In the genomic region with DNA sequence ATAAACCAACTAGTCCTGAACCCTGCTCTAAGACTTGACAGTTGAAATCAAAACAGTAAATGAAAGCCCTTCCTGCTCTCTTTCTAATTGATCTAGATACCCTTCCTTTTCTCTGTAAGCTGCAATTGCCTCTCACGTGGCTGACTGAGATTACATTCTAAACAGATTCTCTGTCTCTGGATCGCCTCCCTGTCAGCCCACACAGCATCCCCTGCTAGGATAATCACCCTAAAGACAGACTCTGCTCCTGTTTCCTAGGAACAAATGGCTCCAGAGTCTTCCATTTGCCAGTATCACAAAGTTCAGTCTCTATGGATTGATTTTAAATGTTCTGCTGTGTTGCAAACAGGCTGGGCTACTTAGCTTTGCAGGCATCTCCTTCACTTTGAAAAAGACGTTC, we compare ENCODE assay signal across 19 mouse cellular contexts.
DNase-seq lines count a peak whose midpoint lies in the region; ATAC-seq and TF ChIP-seq lines count a peak whose summit lies in the region.
"Had no signal": no experiment of that assay in that cellular context is flagged by ENCODE, and none has a peak within 500 bp of the region (broad histone marks: within the 10 kb centered on the region; RNA-seq: fewer than 3 reads in every experiment).

No protein-coding gene starts in this region.

- H3K4me2 ChIP-seq in kidney, postnatal 0 days (ENCODE audit: low read length): no peak overlapping the region
- no peak overlapping the region for H3K4me2 ChIP-seq in liver, embryonic 12.5 days
- no peak overlapping the region for H3K4me2 ChIP-seq in liver, embryonic 11.5 days
- H3K4me2 ChIP-seq: embryonic facial prominence, embryonic 12.5 days; heart, embryonic 15.5 days; hindbrain, embryonic 15.5 days; liver, embryonic 13.5 days; lung, embryonic 14.5 days; stomach, embryonic 15.5 days had no signal

- H3K27me3 ChIP-seq in kidney, postnatal 0 days (ENCODE audit: insufficient read depth, low read length): no peaks in the 10 kb centered on the region
- H3K27me3 ChIP-seq in liver, embryonic 12.5 days (replicated peaks): no peaks in the 10 kb centered on the region
- H3K27me3 ChIP-seq in liver, embryonic 11.5 days (replicated peaks; ENCODE audit: control insufficient read depth, insufficient read depth, low read length): no peaks in the 10 kb centered on the region
- H3K27me3 ChIP-seq: embryonic facial prominence, embryonic 12.5 days; heart, embryonic 15.5 days; hindbrain, embryonic 15.5 days; liver, embryonic 13.5 days; stomach, embryonic 15.5 days had no signal

- no peaks in the 10 kb centered on the region for H3K36me3 ChIP-seq in kidney, postnatal 0 days (ENCODE audit: insufficient read depth, low read length)
- no peaks in the 10 kb centered on the region for H3K36me3 ChIP-seq in liver, embryonic 12.5 days
- H3K36me3 ChIP-seq in liver, embryonic 11.5 days (ENCODE audit: control insufficient read depth, insufficient read depth, low read length): no peaks in the 10 kb centered on the region
- H3K36me3 ChIP-seq: embryonic facial prominence, embryonic 12.5 days; heart, embryonic 15.5 days; hindbrain, embryonic 15.5 days; liver, embryonic 13.5 days; stomach, embryonic 15.5 days had no signal

- no peak overlapping the region for H3K9ac ChIP-seq in kidney, postnatal 0 days (ENCODE audit: low read depth, low read length)
- H3K9ac ChIP-seq in liver, embryonic 12.5 days: no peak overlapping the region
- H3K9ac ChIP-seq in liver, embryonic 11.5 days (ENCODE audit: low read depth, low read length): no peak overlapping the region
- H3K9ac ChIP-seq: embryonic facial prominence, embryonic 12.5 days; heart, embryonic 15.5 days; hindbrain, embryonic 15.5 days; liver, embryonic 13.5 days; lung, embryonic 14.5 days; stomach, embryonic 15.5 days had no signal

- WGBS in kidney, postnatal 0 days: 20% methylated on average over 3 of the region's 3 CpGs
- 27% methylated on average over 3 of the region's 3 CpGs for WGBS in liver, embryonic 12.5 days (ENCODE audit: insufficient replicate concordance)
- WGBS in liver, embryonic 11.5 days: 35% methylated on average over 3 of the region's 3 CpGs

- no peaks in the 10 kb centered on the region for H3K4me1 ChIP-seq in kidney, postnatal 0 days (replicated peaks; ENCODE audit: insufficient read depth, low read length)
- no peaks in the 10 kb centered on the region for H3K4me1 ChIP-seq in liver, embryonic 12.5 days
- no peaks in the 10 kb centered on the region for H3K4me1 ChIP-seq in liver, embryonic 11.5 days (replicated peaks; ENCODE audit: control insufficient read depth, insufficient read depth, low read length)
- H3K4me1 ChIP-seq: embryonic facial prominence, embryonic 12.5 days; heart, embryonic 15.5 days; hindbrain, embryonic 15.5 days; liver, embryonic 13.5 days; stomach, embryonic 15.5 days had no signal

- TF ChIP-seq CTCF in kidney, postnatal 0 days (IDR thresholded peaks at IDR 0.05; ENCODE audit: low read depth): no peak
- TF ChIP-seq CTCF in brain, embryonic 14.5 days (IDR thresholded peaks at IDR 0.05; ENCODE audit: borderline replicate concordance, extremely low read depth, insufficient read depth, insufficient read length): no peak
- TF ChIP-seq CTCF in layer of hippocampus, adult 2 months (conservative IDR thresholded peaks at IDR 0.05): no peak

- peak; percentile 5 for DNase-seq in kidney, postnatal 0 days (ENCODE audit: low spot score)
- DNase-seq in kidney, adult 9 months: no peak
- peak; percentile 42 for DNase-seq in brain, embryonic 14.5 days (ENCODE audit: low read depth)
- DNase-seq in layer of hippocampus, adult 2 months (ENCODE audit: low spot score in 2 of 2): peak; percentile 23 to 51
- peak; percentile 8 to 32 for DNase-seq in left cerebral cortex, postnatal 25 days (ENCODE audit: low spot score in 2 of 2)
- DNase-seq in liver, embryonic 11.5 days (ENCODE audit: low spot score): no peak
- DNase-seq: cerebellum, adult 9-10 months; gastrocnemius, postnatal 25 days; heart, postnatal 4 days; liver, embryonic 13.5 days; lung, postnatal 36 days; thymus, adult 18-20 months had no signal

- no peak overlapping the region for H3K4me3 ChIP-seq in kidney, postnatal 0 days (replicated peaks; ENCODE audit: low read depth, low read length)
- no peak overlapping the region for H3K4me3 ChIP-seq in layer of hippocampus, adult 2 months
- no peak overlapping the region for H3K4me3 ChIP-seq in liver, embryonic 12.5 days
- no peak overlapping the region for H3K4me3 ChIP-seq in liver, embryonic 11.5 days (ENCODE audit: low read depth, low read length)
- H3K4me3 ChIP-seq: embryonic facial prominence, embryonic 12.5 days; heart, embryonic 15.5 days; hindbrain, embryonic 15.5 days; liver, embryonic 13.5 days; stomach, embryonic 15.5 days had no signal

- intact Hi-C loops in left cerebral cortex, postnatal 25 days (cut with DNase I): no loop called here

- no peak overlapping the region for H3K27ac ChIP-seq in kidney, postnatal 0 days
- H3K27ac ChIP-seq in layer of hippocampus, adult 2 months: no peak overlapping the region
- no peak overlapping the region for H3K27ac ChIP-seq in liver, embryonic 12.5 days
- no peak overlapping the region for H3K27ac ChIP-seq in liver, embryonic 11.5 days (ENCODE audit: low read depth, low read length)
- H3K27ac ChIP-seq: embryonic facial prominence, embryonic 12.5 days; heart, embryonic 15.5 days; hindbrain, embryonic 15.5 days; liver, embryonic 13.5 days; stomach, embryonic 15.5 days had no signal

- no peak for TF ChIP-seq POLR2A in brain, embryonic 14.5 days (IDR thresholded peaks at IDR 0.05; ENCODE audit: borderline replicate concordance, extremely low read depth, insufficient read depth, insufficient read length, poor library complexity, severe bottlenecking)

- H3K9me3 ChIP-seq in kidney, postnatal 0 days (replicated peaks; ENCODE audit: low read length): no peaks in the 10 kb centered on the region
- no peaks in the 10 kb centered on the region for H3K9me3 ChIP-seq in liver, embryonic 12.5 days (replicated peaks)
- H3K9me3 ChIP-seq in liver, embryonic 11.5 days (ENCODE audit: control insufficient read depth, low read length): no peaks in the 10 kb centered on the region
- H3K9me3 ChIP-seq: embryonic facial prominence, embryonic 12.5 days; heart, embryonic 15.5 days; hindbrain, embryonic 15.5 days; liver, embryonic 13.5 days; stomach, embryonic 15.5 days had no signal

- no peak for ATAC-seq in kidney, postnatal 0 days (replicated peaks; ENCODE audit: low FRiP score, low read depth)
- ATAC-seq in liver, embryonic 12.5 days: no peak
- no peak for ATAC-seq in liver, embryonic 11.5 days (replicated peaks; ENCODE audit: low FRiP score)
- ATAC-seq: intestine, postnatal 0 days had no signal

Comparison
In these comparisons a context has a peak if more than half of its experiments do, and no peak if none do; other contexts are left out.
1. DNase-seq: peak in kidney, postnatal 0 days (single experiment), brain, embryonic 14.5 days (single experiment), layer of hippocampus, adult 2 months (2 of 2) and left cerebral cortex, postnatal 25 days (2 of 2); none in kidney, adult 9 months (single experiment) and liver, embryonic 11.5 days (single experiment).